Mouse (Mus musculus) embryonic facial prominence, embryonic 14.5 days (tissue): Measurements from ENCODE around the gene Slc25a28. TPM values are rescaled to one million over a fixed set of nuclear protein-coding genes. Genes with fewer than 3 reads are reported as not detected.

ENCODE experiments used
- ATAC-seq: fragments of 200-750 bp; cut with Nextera tagmentation; 2 replicates; pipeline ENCODE4 v1.8.0; 2017; ENCODE audit warnings: low read depth, moderate number of reproducible peaks, moderate TSS enrichment
- DNase-seq: peaks from one replicate; pipeline ENCODE4 v3.0.0-alpha.2; 2015; ENCODE audit warnings: low spot score
- H3K27ac ChIP-seq: fragments of 300-500 bp; sonication (generic); replicated peaks from 2 replicates; pipeline ENCODE4 v1.5.1; 2014; ENCODE audit warnings: low read depth, mild to moderate bottlenecking, low read length, moderate library complexity
- H3K27me3 ChIP-seq: fragments of 300-500 bp; sonication (generic); replicated peaks from 2 replicates; pipeline ENCODE4 v1.6.1; 2014; ENCODE audit warnings: low read length; ENCODE audit not compliant: control insufficient read depth, insufficient read depth
- H3K36me3 ChIP-seq: fragments of 300-500 bp; sonication (generic); 2 replicates; pipeline ENCODE4 v1.6.1; 2014; ENCODE audit warnings: low read length, mixed read lengths; ENCODE audit not compliant: control insufficient read depth, insufficient read depth
- H3K4me1 ChIP-seq: fragments of 300-500 bp; sonication (generic); 2 replicates; pipeline ENCODE4 v1.6.1; 2014; ENCODE audit warnings: antibody characterized with exemption, low read length; ENCODE audit not compliant: control insufficient read depth, insufficient read depth
- H3K4me2 ChIP-seq: fragments of 300-500 bp; sonication (generic); 2 replicates; pipeline ENCODE4 v1.6.1; 2014; ENCODE audit warnings: low read depth, mild to moderate bottlenecking, low read length, moderate library complexity, mixed read lengths
- H3K4me3 ChIP-seq: fragments of 300-500 bp; sonication (generic); 2 replicates; pipeline ENCODE4 v1.5.1; 2014; ENCODE audit warnings: low read depth, mild to moderate bottlenecking, low read length
- H3K9ac ChIP-seq: fragments of 300-500 bp; sonication (generic); 2 replicates; pipeline ENCODE4 v1.6.1; 2014; ENCODE audit warnings: low read depth, mild to moderate bottlenecking, low read length, moderate library complexity, mixed read lengths
- H3K9me3 ChIP-seq: fragments of 300-500 bp; sonication (generic); 2 replicates; pipeline ENCODE4 v1.6.1; 2016; ENCODE audit warnings: low read length; ENCODE audit not compliant: control insufficient read depth
- WGBS: fragments of 180-500 bp; shearing (Covaris S2); extraction: QIAGEN DNeasy Blood & Tissue Kit; methylation state at CpG from one replicate; pipeline ENCODE4 v1.1.7; 2014; 5-methylcytosine and 5-hydroxymethylcytosine counted together
- polyA plus RNA-seq: library from polyadenylated mRNA; unstranded; fragments of >200 nt; fragmentation: Nextera tagmentation; extraction: Ambion mirVana; gene quantifications from 2 replicates; pipeline ENCODE4 v1.2.1, GENCODE M21; 2014

Slc25a28 gene
- polyA plus RNA-seq, 1 experiment from 2014 or later, result 12.1 TPM

DNA sequence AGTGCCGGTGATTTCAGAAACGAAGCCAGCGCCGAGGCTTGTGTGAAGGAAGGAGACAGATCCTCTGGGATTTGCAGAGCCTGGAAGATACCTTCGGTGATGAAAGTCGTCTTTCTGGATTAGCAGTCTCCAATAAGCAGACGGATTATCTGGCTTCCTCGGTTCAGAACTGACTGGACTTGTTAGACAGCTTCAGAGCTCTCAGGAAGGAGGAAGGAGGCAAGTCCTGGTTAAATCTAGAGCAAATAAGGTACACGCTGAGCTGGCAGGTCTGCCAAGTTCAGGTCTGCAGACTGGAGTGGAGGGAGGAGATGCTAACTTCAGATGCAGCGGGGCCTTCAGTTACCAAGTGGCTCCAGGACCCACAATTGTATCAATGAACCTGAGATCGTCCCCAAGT lies 32.8 kb downstream of the Slc25a28 start:
- Histone ChIP-seq H3K4me2 (no peak overlapping the region), H3K9ac (no peak overlapping the region), H3K27me3 (no peaks in the 10 kb centered on the region), H3K27ac (no peak overlapping the region), H3K9me3 (no peaks in the 10 kb centered on the region), H3K36me3 (no peaks in the 10 kb centered on the region), H3K4me3 (no peak overlapping the region), H3K4me1 (no peaks in the 10 kb centered on the region)
- ATAC-seq, result peak; percentile 75
- WGBS, result 58% methylated on average over 11 of the region's 11 CpGs
- DNase-seq, result peak; percentile 81

DNA sequence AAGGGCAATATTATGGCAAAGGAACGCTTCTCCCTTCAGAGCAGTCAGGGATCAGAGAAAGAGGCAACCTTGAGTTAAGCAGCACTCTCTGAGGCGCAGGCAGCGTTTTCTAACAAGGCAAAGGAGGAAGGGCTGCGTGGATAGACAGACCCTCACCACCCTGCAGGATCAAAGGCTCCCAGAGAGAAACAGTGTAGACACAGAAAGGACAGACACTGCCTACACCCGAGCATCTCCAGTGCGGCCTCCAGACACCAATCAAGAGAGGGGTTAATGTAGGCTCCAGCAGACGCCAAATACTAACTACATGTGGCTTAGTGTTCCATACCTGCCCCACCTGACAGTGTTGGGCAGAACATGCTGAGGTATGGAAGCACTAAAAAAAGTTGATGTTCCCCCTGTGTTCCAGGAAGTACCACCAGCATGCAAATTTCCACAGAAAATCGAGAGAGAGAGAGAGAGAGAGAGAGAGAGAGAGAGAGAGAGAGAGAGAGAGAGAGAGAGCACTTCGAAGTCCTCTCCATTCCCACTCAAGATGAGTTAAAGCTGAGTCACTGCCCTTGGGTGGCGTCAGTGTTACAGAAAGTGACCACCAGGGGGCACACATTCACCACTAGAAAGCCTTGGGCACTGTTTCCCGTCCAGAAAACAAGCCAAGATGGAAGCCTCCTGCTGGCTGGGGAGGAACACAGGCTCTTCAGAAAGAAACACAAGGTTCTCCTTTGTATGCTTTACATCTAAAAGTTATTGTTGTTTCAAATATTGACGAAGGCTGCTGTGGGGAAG lies 44.0 kb downstream of the Slc25a28 start:
- H3K36me3 ChIP-seq, result no peaks in the 10 kb centered on the region
- H3K9me3 ChIP-seq, result no peaks in the 10 kb centered on the region
- no peak overlapping the region for H3K27ac ChIP-seq
- peak; percentile 90 for DNase-seq
- no peak overlapping the region for H3K4me3 ChIP-seq
- no peaks in the 10 kb centered on the region; the same call in 1 of the 2 replicates for H3K27me3 ChIP-seq
- H3K9ac ChIP-seq, result no peak overlapping the region
- ATAC-seq, result peak; percentile 80; the same call in 1 of the 2 replicates
- 28% methylated on average over 12 of the region's 12 CpGs for WGBS
- H3K4me1 ChIP-seq, result no peaks in the 10 kb centered on the region
- H3K4me2 ChIP-seq, result no peak overlapping the region

DNA sequence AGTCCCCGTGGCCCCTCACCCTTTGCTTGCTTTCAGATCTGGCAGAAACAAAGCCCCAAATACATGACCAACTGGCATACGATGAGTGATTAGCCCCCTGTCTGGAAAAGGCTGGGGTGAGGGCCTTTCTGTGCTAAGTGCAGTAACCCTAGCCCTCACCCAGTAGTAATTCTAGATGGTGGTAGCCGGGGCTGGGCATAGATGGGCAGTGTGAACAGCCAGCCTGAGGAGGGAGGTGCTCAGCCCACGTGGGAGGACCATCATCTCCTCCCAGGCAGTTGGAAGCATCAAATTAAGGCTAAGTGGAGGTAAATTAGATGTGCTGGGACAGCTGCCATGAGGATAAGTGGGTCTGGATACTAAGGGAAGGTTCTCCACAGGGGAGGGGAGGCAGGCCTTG lies 45.6 kb downstream of the Slc25a28 start:
- Histone ChIP-seq H3K27me3 (peaks cover 3% of the 10 kb centered on the region), H3K9ac (no peak overlapping the region), H3K27ac (no peak overlapping the region), H3K9me3 (no peaks in the 10 kb centered on the region), H3K36me3 (no peaks in the 10 kb centered on the region), H3K4me3 (no peak overlapping the region), H3K4me1 (no peaks in the 10 kb centered on the region), H3K4me2 (no peak overlapping the region)
- WGBS, result 28% methylated on average over 4 of the region's 4 CpGs
- peak; percentile 45 for DNase-seq
- ATAC-seq, result peak; percentile 76; the same call in 1 of the 2 replicates

DNA sequence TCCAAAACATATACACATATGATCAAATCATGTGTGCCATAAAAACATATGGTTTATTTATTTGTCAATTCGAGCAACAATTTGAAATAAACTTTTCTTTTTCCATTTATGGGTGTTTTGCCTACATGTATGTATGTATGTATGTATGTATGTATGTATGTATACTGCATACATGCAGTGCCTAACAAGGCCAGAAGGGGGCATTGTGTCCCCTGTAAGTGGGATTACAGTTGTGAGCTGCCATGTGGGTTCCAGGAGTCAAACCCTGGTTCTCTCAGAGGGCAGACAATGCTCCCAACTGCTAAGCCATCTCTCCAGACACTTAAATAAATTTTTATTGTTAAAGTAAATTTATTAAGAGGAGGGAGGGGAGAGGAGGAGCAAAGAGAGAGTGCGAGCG lies 47.3 kb downstream of the Slc25a28 start:
- Histone ChIP-seq H3K4me1 (no peaks in the 10 kb centered on the region), H3K27me3 (peaks cover 21% of the 10 kb centered on the region), H3K36me3 (no peaks in the 10 kb centered on the region), H3K9ac (no peak overlapping the region), H3K4me3 (no peak overlapping the region), H3K4me2 (no peak overlapping the region), H3K27ac (no peak overlapping the region), H3K9me3 (no peaks in the 10 kb centered on the region)
- ATAC-seq (no peak), DNase-seq (no peak)
- 93% methylated on average over 3 of the region's 3 CpGs for WGBS

DNA sequence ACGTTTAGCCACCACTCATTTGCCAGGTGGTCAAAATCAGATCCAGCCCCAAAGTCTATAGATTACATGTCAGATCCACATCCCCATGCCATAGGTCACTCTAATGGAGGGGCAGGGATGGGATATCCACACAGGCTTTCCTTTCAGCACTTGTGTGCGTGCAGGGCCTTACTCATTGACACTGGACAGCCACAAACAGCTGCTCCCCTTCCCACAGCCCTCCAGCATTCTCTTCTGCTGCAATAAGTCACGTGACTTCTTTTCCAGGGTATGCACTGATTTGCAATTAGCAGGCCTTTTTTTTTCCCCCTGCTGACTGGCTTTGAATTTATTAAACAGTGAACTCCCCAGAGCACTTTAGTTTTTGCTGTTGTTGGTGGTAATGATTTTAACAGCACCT lies 48.5 kb downstream of the Slc25a28 start:
- peak; percentile 59 for DNase-seq
- Histone ChIP-seq H3K27ac (no peak overlapping the region), H3K4me1 (no peaks in the 10 kb centered on the region), H3K4me2 (no peak overlapping the region), H3K36me3 (no peaks in the 10 kb centered on the region), H3K9me3 (no peaks in the 10 kb centered on the region), H3K27me3 (peaks cover 31% of the 10 kb centered on the region), H3K4me3 (no peak overlapping the region), H3K9ac (no peak overlapping the region)
- peak; percentile 48; the same call in 1 of the 2 replicates for ATAC-seq
- WGBS, result 32% methylated on average over 3 of the region's 3 CpGs

DNA sequence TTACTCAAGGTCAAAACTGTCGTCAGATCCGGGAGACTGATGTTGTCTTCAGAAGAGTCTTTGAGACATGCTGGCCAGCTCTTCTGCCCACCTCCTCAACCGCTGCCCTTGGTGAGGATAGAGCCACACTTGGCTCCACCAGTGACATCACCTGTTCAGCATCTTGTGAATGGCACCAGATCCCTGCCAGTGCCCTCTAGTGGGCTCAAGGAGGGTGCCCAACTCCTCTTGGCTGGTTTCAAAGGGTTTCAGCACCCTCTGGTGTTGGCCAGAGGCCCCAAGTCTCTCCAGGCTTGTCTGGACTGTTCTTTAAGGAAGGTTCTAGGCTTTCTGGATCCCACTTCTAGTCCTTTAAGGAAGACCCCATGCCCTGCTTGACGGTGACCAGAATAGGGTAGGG lies 50.8 kb downstream of the Slc25a28 start:
- Histone ChIP-seq H3K27ac (no peak overlapping the region), H3K9ac (no peak overlapping the region), H3K27me3 (peaks cover 54% of the 10 kb centered on the region), H3K36me3 (no peaks in the 10 kb centered on the region), H3K4me1 (no peaks in the 10 kb centered on the region), H3K4me3 (no peak overlapping the region), H3K4me2 (no peak overlapping the region), H3K9me3 (no peaks in the 10 kb centered on the region)
- peak; percentile 47; the same call in 1 of the 2 replicates for ATAC-seq
- DNase-seq, result peak; percentile 61
- 39% methylated on average over 4 of the region's 4 CpGs for WGBS

DNA sequence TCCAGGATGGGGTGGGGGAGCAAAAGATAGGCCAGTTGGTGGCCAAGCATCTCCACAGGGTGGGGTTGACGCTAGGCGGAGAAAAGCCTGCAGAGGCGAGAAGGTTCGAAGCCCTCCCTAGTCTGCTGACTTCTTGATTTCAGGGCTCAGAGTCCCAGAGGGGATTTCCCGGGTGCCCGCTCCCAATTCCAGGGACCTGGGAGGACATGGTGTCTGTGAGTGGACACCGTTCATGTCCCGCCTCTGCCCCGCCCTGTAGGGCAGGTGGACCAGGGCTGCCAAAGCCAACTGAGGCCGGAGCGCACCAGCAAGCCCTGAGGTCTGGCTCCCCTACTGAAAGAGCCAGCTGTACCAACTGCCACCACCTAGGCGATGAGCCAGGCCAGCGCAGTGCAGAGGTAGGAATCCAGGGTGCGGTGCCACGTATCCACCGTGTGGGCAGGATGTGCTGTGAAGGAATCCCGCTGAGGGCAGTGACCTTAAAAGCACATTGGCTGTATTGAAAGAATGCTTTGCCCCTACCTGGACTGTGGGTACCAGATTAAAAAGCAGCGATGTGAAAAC lies 54.7 kb downstream of the Slc25a28 start:
- H3K4me2 ChIP-seq, result no peak overlapping the region
- 0 out of 2 replicates have a peak, but pooled peaks cover 3% of the 10 kb centered on the region for H3K4me1 ChIP-seq
- no peaks in the 10 kb centered on the region for H3K36me3 ChIP-seq
- H3K9ac ChIP-seq, result no peak overlapping the region
- 5% methylated on average over 16 of the region's 18 CpGs for WGBS
- no peak; the same call in 1 of the 2 replicates for ATAC-seq
- H3K27me3 ChIP-seq, result peaks cover 93% of the 10 kb centered on the region
- H3K4me3 ChIP-seq, result no peak overlapping the region
- H3K9me3 ChIP-seq, result no peaks in the 10 kb centered on the region
- H3K27ac ChIP-seq, result no peak overlapping the region
- no peak for DNase-seq

DNA sequence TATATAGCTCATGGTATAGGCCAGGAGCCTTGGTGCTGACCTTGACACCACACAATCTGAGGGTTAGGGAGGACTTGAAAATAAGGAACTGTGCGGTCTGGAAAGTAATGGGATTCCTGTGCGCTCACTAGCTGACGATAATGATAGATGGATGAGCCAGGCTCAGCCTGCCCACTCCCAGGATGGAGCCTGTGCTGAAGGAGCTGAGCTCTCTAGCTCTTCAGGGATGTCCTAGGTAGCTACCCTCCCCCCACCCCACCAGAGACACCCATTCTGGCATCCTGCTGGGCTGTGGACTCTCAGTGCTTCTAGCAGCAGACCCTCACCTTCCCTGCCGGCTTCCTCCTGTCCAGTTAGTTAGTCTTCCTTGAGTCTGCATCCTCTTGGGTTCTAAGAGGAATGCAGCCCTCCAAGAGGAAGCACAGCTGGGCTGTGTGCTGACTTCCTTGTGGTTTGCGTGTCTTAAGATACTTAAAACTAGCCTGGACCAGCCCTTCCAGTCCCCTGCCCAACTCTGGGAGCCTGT lies 56.1 kb downstream of the Slc25a28 start:
- Histone ChIP-seq H3K4me2 (no peak overlapping the region), H3K4me3 (no peak overlapping the region), H3K36me3 (no peaks in the 10 kb centered on the region), H3K9me3 (no peaks in the 10 kb centered on the region), H3K9ac (no peak overlapping the region), H3K4me1 (0 out of 2 replicates have a peak, but pooled peaks cover 3% of the 10 kb centered on the region), H3K27me3 (peaks cover 99% of the 10 kb centered on the region), H3K27ac (no peak overlapping the region)
- ATAC-seq (no peak), DNase-seq (no peak)
- 5% methylated on average over 5 of the region's 5 CpGs for WGBS
